Mouse (Mus musculus) liver, embryonic 14.5 days (tissue): ENCODE results near the gene D6Ertd527e. TPM values are rescaled to one million over a fixed set of nuclear protein-coding genes. Genes with fewer than 3 reads are reported as not detected.
"Not testable (repeated sequence)": the region's sequence is repeated elsewhere in the genome, so short reads cannot be mapped to it uniquely, and the experiment has no call there.

Experiments
- ATAC-seq: fragments of 200-750 bp; cut with Nextera tagmentation; 2 replicates; pipeline ENCODE4 v1.8.0; 2017; ENCODE audit warnings: moderate number of reproducible peaks, mild to moderate bottlenecking, moderate library complexity; ENCODE audit not compliant: insufficient read depth
- DNase-seq, 3 experiments: peaks; one replicate each; pipeline ENCODE4 v3.0.0-alpha.2; 2012 to 2013; ENCODE audit warnings: low read depth in 3 of 3, low spot score in 3 of 3
- H3K27ac ChIP-seq: fragments of 300-500 bp; sonication (generic); 2 replicates; pipeline ENCODE4 v1.5.1; 2014; ENCODE audit warnings: moderate library complexity, mild to moderate bottlenecking, control low read depth, inconsistent platforms
- H3K27me3 ChIP-seq: fragments of 300-500 bp; sonication (generic); 2 replicates; pipeline ENCODE4 v1.6.1; 2014; ENCODE audit warnings: mild to moderate bottlenecking, low read length, moderate library complexity; ENCODE audit not compliant: control insufficient read depth, insufficient read depth
- H3K36me3 ChIP-seq: fragments of 300-500 bp; sonication (generic); replicated peaks from 2 replicates; pipeline ENCODE4 v1.6.1; 2014; ENCODE audit warnings: low read depth; ENCODE audit not compliant: control insufficient read depth, insufficient read depth
- H3K4me1 ChIP-seq, 2 experiments: fragments of 200-500 bp in 1 of 2; fragments of 300-500 bp in 1 of 2; sonication (generic) in 1 of 2; replicated peaks; 2 replicates each; pipeline ENCODE4 v1.6.1; 2012 to 2014; ENCODE audit warnings: antibody characterized with exemption in 1 of 2, inconsistent platforms in 1 of 2, low read length in 1 of 2; ENCODE audit not compliant: control insufficient read depth in 2 of 2, insufficient read depth in 2 of 2
- H3K4me2 ChIP-seq: fragments of 300-500 bp; sonication (generic); 2 replicates; pipeline ENCODE4 v1.6.1; 2014; ENCODE audit warnings: low read depth, mild to moderate bottlenecking, control low read depth, moderate library complexity
- H3K4me3 ChIP-seq, 2 experiments: fragments of 200-500 bp in 1 of 2; fragments of 300-500 bp in 1 of 2; sonication (generic) in 1 of 2; 2 replicates each; pipeline ENCODE4 v1.5.1; 2012 to 2014; ENCODE audit warnings: low read depth in 2 of 2, low read length in 2 of 2, mild to moderate bottlenecking in 2 of 2, control low read depth in 1 of 2, inconsistent platforms in 1 of 2, moderate library complexity in 1 of 2; ENCODE audit not compliant: insufficient read depth in 1 of 2
- H3K9ac ChIP-seq: fragments of 300-500 bp; sonication (generic); replicated peaks from 2 replicates; pipeline ENCODE4 v1.6.1; 2014; ENCODE audit warnings: mild to moderate bottlenecking, control low read depth, moderate library complexity
- H3K9me3 ChIP-seq: fragments of 300-500 bp; sonication (generic); 2 replicates; pipeline ENCODE4 v1.6.1; 2016; ENCODE audit warnings: low read length, mixed read lengths; ENCODE audit not compliant: control insufficient read depth
- CTCF ChIP-seq: IDR thresholded peaks from 2 replicates; pipeline ENCODE4 v1.5.1; 2016; ENCODE audit warnings: antibody characterized with exemption, low read depth, control low read depth
- EP300 ChIP-seq: IDR thresholded peaks from 2 replicates; pipeline ENCODE4 v1.6.1; 2016; ENCODE audit warnings: antibody characterized with exemption, low read depth
- WGBS: fragments of 180-500 bp; shearing (Covaris S2); extraction: QIAGEN DNeasy Blood & Tissue Kit; methylation state at CpG from one replicate; pipeline ENCODE4 v1.1.7; 2014; ENCODE audit not compliant: insufficient replicate concordance; 5-methylcytosine and 5-hydroxymethylcytosine counted together
- polyA plus RNA-seq, 2 experiments: library from polyadenylated mRNA; depleted of rRNA in 1 of 2; stranded (reverse) in 1 of 2; unstranded in 1 of 2; fragments of >200 nt; fragmentation: Nextera tagmentation in 1 of 2; extraction: Ambion mirVana in 1 of 2; gene quantifications; 2 replicates each; pipeline versions ENCODE4 v1.2.1 to v1.2.3; 2012 to 2014

D6Ertd527e gene
- polyA plus RNA-seq, 2 experiments: 0.01 TPM; not detected in 1

DNA sequence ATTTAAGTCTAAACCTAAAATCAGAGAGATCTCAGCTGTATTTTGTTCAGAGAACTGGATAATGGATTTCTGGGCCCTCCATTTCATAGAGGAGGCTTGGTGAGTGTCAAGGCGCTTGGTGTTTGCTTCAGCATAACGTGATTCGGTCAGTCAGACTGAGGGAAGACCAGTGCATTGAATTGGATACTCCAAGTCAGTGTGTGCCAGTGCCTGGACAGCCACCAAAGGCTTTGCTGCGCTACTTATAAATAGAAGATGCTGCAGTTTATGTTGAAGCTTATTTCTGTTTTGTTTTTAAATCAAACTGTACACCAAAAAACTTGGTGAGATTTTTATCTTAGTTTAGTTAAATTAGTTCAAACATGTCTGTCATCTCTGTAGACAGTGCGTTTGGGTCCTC is 16.2 kb upstream of the D6Ertd527e start:
- Histone ChIP-seq H3K27ac (no peak overlapping the region), H3K4me1 (peaks cover 5 to 22% of the 10 kb centered on the region in 2 experiments), H3K9me3 (no peaks in the 10 kb centered on the region), H3K4me3 (no peak overlapping the region), H3K4me2 (no peak overlapping the region), H3K36me3 (peaks cover 5% of the 10 kb centered on the region), H3K27me3 (no peaks in the 10 kb centered on the region), H3K9ac (no peak overlapping the region)
- 70% methylated on average over 5 of the region's 5 CpGs for WGBS
- no peak for DNase-seq
- ATAC-seq: no peak
- TF ChIP-seq CTCF: no peak
- TF ChIP-seq EP300: no peak

DNA sequence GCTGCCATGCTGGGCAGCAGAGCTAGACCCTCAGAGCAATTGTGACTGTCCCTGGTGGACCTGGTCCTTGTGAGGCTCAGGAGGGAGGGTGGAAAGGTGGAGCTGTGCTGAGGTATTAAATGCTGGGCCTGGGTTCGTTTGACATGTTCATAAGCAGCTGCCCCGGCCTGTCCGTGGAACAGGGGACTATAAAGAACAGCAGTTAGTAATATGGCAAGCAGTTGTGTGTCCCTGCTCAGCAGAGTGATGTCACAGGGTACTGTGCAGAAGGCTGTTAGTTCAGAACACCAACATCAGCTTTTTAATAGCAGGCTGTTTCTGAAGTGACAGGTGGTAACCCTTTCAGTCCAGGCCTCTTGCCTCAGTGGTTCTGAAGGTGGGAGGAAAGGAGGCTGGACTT is 13.7 kb upstream of the D6Ertd527e start:
- Histone ChIP-seq H3K36me3 (peaks cover 2% of the 10 kb centered on the region), H3K9me3 (no peaks in the 10 kb centered on the region), H3K27ac (no peak overlapping the region), H3K4me1 (peaks cover 0 to 9% of the 10 kb centered on the region in 2 experiments), H3K4me2 (no peak overlapping the region), H3K9ac (no peak overlapping the region), H3K27me3 (no peaks in the 10 kb centered on the region), H3K4me3 (no peak overlapping the region)
- DNase-seq (no peak), ATAC-seq (no peak)
- WGBS: 74% methylated on average over 3 of the region's 3 CpGs
- TF ChIP-seq EP300: no peak
- TF ChIP-seq CTCF: no peak

DNA sequence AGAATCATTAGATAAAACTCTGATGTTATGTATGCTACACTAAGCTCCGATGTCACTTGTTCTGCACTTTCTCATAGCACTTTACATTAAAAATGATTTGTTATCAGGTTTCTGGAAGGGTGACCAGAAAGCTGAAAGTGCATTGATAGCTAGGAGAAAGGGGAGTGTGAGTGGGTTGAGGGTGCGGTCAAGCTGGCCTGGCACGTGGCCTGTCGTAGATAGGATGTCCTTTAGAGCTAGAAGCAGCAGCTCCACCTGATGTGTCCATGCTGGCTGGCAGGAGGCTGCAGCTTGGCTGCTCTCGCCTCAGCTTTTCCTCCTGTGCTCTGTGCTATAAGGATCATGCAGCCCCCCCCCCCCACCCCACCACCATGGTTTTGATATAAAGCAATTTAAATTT is 12.1 kb upstream of the D6Ertd527e start:
- Histone ChIP-seq H3K4me3 (no peak overlapping the region), H3K4me1 (peaks cover 0 to 9% of the 10 kb centered on the region in 2 experiments), H3K9me3 (no peaks in the 10 kb centered on the region), H3K36me3 (peaks cover 2% of the 10 kb centered on the region), H3K27ac (no peak overlapping the region), H3K4me2 (no peak overlapping the region), H3K27me3 (no peaks in the 10 kb centered on the region), H3K9ac (no peak overlapping the region)
- TF ChIP-seq CTCF (no peak), EP300 (no peak)
- ATAC-seq (no peak), DNase-seq (peak in 1 of 3 experiments; percentile 24)
- 36% methylated on average over 5 of the region's 5 CpGs for WGBS

DNA sequence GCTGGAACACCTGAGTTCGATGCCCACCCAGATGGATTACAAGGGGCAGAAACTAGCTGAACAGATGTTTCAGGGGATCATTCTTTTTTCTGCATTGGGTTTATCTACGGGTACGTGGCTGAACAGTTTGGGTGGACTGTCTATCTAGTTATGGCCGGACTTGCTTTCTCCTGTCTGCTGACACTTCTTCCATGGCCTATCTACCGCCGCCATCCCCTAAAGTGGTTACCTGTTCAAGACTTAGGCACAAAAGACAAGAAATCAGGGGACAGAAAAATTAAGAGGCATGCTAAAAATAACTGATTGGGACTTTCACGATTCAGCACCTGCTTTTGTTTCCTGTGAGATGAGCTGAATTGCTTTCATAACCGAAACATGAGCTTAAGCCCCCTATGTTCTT is 10.9 kb upstream of the D6Ertd527e start:
- H3K4me1 ChIP-seq, ATAC-seq, H3K27me3 ChIP-seq, H3K4me3 ChIP-seq, H3K9me3 ChIP-seq, H3K9ac ChIP-seq, H3K36me3 ChIP-seq, DNase-seq, H3K4me2 ChIP-seq, H3K27ac ChIP-seq: not testable (repeated sequence)
- 55% methylated on average over 8 of the region's 8 CpGs for WGBS

DNA sequence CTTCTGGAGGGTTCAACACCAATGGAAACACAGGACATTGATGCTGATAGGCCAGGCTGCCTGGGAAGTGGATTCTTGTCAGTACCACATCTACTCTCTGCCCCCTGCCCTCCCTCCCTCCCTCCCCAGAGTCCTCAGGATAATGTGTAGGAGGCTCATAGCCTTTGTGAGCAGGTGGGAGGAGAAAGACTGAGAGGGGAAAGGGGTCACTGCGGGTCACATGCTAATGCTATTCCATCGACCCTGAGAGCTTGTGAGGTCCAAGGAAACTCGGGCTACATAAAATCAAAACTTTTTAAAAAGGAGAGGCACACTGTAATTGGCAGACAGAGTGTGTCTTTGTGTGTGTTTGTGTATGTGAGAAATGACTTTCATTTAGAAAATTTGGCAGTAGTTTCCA is 5.3 kb upstream of the D6Ertd527e start:
- Histone ChIP-seq H3K9ac (no peak overlapping the region), H3K36me3 (no peaks in the 10 kb centered on the region), H3K27me3 (no peaks in the 10 kb centered on the region), H3K9me3 (no peaks in the 10 kb centered on the region), H3K4me3 (no peak overlapping the region), H3K4me2 (no peak overlapping the region), H3K4me1 (no peaks in the 10 kb centered on the region), H3K27ac (no peak overlapping the region)
- TF ChIP-seq EP300: no peak
- no peak for TF ChIP-seq CTCF
- DNase-seq (no peak), ATAC-seq (no peak)
- 42% methylated on average over 3 of the region's 3 CpGs for WGBS
